Mouse (Mus musculus) liver, adult 2 months (tissue): ENCODE results near the gene Cacng6. TPM values are rescaled to one million over a fixed set of nuclear protein-coding genes. Genes with fewer than 3 reads are reported as not detected.

ENCODE experiments used
- DNase-seq: peaks from one replicate; pipeline ENCODE4 v3.0.0-alpha.2; 2011; ENCODE audit warnings: low read depth, low spot score; ENCODE audit errors: extremely low read depth
- H3K27ac ChIP-seq: fragments of 200-500 bp; replicated peaks from 2 replicates; pipeline ENCODE4 v1.5.1; 2012; ENCODE audit warnings: low read depth, mild to moderate bottlenecking, control low read depth, inconsistent platforms, low read length; ENCODE audit not compliant: insufficient read depth
- H3K27me3 ChIP-seq: fragments of 200-500 bp; 2 replicates; pipeline ENCODE4 v1.6.1; 2012; ENCODE audit warnings: mild to moderate bottlenecking, moderate library complexity, low read length, inconsistent platforms; ENCODE audit not compliant: control insufficient read depth, insufficient read depth
- H3K36me3 ChIP-seq: fragments of 200-500 bp; 2 replicates; pipeline ENCODE4 v1.6.1; 2012; ENCODE audit warnings: low read length, inconsistent platforms; ENCODE audit not compliant: control insufficient read depth, insufficient read depth
- H3K4me1 ChIP-seq: fragments of 200-500 bp; 2 replicates; pipeline ENCODE4 v1.6.1; 2011; ENCODE audit warnings: low read length; ENCODE audit not compliant: control insufficient read depth, insufficient read depth
- H3K4me3 ChIP-seq: fragments of 200-500 bp; 2 replicates; pipeline ENCODE4 v1.5.1; 2011; ENCODE audit warnings: low read depth, mild to moderate bottlenecking, control low read depth, low read length, moderate library complexity; ENCODE audit not compliant: insufficient read depth
- H3K79me2 ChIP-seq: fragments of 200-500 bp; 2 replicates; pipeline ENCODE4 v1.6.1; 2012; ENCODE audit warnings: inconsistent platforms, mild to moderate bottlenecking, low read length, moderate library complexity; ENCODE audit not compliant: control insufficient read depth, insufficient read depth
- H3K9ac ChIP-seq: fragments of 200-500 bp; 2 replicates; pipeline ENCODE4 v1.6.1; 2012; ENCODE audit warnings: low read depth, mild to moderate bottlenecking, control low read depth, inconsistent platforms, low read length
- CTCF ChIP-seq: fragments of 200-500 bp; IDR thresholded peaks from 2 replicates; pipeline ENCODE4 v1.5.1; 2011; ENCODE audit warnings: low read depth, low read length, control low read depth
- POLR2A ChIP-seq: fragments of 200-500 bp; IDR thresholded peaks from 2 replicates; pipeline ENCODE4 v1.6.1; 2011; ENCODE audit warnings: low read length, control low read depth; ENCODE audit not compliant: insufficient read depth; ENCODE audit errors: extremely low read depth
- WGBS: fragments of 180-500 bp; shearing (Covaris S2); methylation state at CpG from one replicate; pipeline ENCODE4 v1.1.7; 2018; 5-methylcytosine and 5-hydroxymethylcytosine counted together
- polyA plus RNA-seq: library from polyadenylated mRNA; depleted of rRNA; stranded (reverse); fragments of >200 nt; gene quantifications from 2 replicates; pipeline ENCODE4 v1.2.3, GENCODE M21; 2012
- total RNA-seq: library from RNA; depleted of rRNA; stranded (reverse); fragments of >200 nt; gene quantifications from 2 replicates; pipeline ENCODE4 v1.2.3, GENCODE M21; 2014

Gene Cacng6
- total and polyA plus RNA-seq, 2 experiments, result 0.18 TPM; not detected in 1

GRCm38 (mm10) chr7:3457111-3457840 lies 33.3 kb downstream of the Cacng6 start:
- no peaks in the 10 kb centered on the region for H3K79me2 ChIP-seq
- 96% methylated on average over 10 of the region's 10 CpGs for WGBS
- H3K4me3 ChIP-seq, result no peak overlapping the region
- TF ChIP-seq POLR2A (no peak), CTCF (no peak)
- no peaks in the 10 kb centered on the region for H3K36me3 ChIP-seq
- H3K4me1 ChIP-seq, result no peaks in the 10 kb centered on the region
- no peak for DNase-seq
- H3K9ac ChIP-seq, result no peak overlapping the region
- no peak overlapping the region for H3K27ac ChIP-seq
- no peaks in the 10 kb centered on the region for H3K27me3 ChIP-seq

- H3K4me1 ChIP-seq, result no peaks in the 10 kb centered on the region
- WGBS, result 81% methylated on average over 9 of the region's 9 CpGs
- no peak for TF ChIP-seq POLR2A
- no peak for TF ChIP-seq CTCF
- H3K4me3 ChIP-seq, result no peak overlapping the region
- no peaks in the 10 kb centered on the region for H3K36me3 ChIP-seq
- no peaks in the 10 kb centered on the region for H3K27me3 ChIP-seq
- H3K79me2 ChIP-seq, result no peaks in the 10 kb centered on the region
- no peak for DNase-seq
- H3K27ac ChIP-seq, result no peak overlapping the region
- no peak overlapping the region for H3K9ac ChIP-seq
Observed at GRCm38 (mm10) chr7:3457841-3458217, 33.8 kb downstream of the Cacng6 start.

- no peak overlapping the region for H3K4me3 ChIP-seq
- H3K79me2 ChIP-seq, result no peaks in the 10 kb centered on the region
- H3K4me1 ChIP-seq, result no peaks in the 10 kb centered on the region
- DNase-seq, result no peak
- WGBS, result 87% methylated on average over 8 of the region's 8 CpGs
- H3K27ac ChIP-seq, result no peak overlapping the region
- H3K36me3 ChIP-seq, result no peaks in the 10 kb centered on the region
- H3K9ac ChIP-seq, result no peak overlapping the region
- no peak for TF ChIP-seq CTCF
- no peak for TF ChIP-seq POLR2A
- no peaks in the 10 kb centered on the region for H3K27me3 ChIP-seq
Observed at GRCm38 (mm10) chr7:3460261-3460660, 36.3 kb downstream of the Cacng6 start.

DNA sequence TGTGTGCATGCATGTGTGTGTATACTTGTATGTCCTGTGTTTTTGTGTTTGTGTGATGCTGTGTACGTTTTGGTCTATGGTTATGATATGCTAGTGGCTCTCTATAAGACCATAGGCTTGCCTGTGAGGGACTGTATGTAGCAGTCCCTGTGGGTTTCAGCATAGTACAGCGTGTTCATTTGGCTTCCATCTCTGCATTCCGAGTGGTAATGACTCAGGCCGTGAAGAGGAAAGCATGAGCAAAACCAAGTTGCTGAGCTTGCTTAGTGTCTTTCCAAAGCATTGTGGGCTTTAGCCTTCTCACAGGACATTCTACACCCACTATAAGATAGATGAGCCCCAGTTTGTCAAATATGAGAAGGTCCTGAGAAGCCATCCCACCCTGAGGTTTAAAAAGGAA lies 39.3 kb downstream of the Cacng6 start:
- WGBS, result 81% methylated on average over 4 of the region's 4 CpGs
- H3K36me3 ChIP-seq, result no peaks in the 10 kb centered on the region

DNA sequence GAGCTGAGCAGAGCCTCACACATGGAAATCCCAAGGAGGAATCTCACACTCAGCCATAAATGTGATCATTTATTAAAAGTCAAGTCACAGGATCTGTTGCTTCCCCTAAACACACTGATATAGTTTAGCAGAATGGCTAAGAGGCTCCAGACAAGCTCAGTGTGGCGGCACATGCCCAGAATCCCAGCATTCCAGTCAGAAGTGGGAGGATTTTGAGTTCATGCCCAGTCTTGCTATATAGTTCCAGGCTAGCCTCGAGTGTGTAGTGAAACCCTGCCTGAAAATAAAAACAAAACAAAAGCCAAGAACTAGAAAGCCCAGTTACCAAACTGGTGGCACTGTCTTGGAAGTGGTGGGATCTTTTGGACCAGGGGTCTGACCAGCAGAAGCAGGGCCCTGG lies 44.6 kb downstream of the Cacng6 start:
- Histone ChIP-seq H3K9ac (no peak overlapping the region), H3K4me1 (no peaks in the 10 kb centered on the region), H3K27ac (no peak overlapping the region), H3K27me3 (no peaks in the 10 kb centered on the region), H3K36me3 (no peaks in the 10 kb centered on the region), H3K4me3 (no peak overlapping the region), H3K79me2 (no peaks in the 10 kb centered on the region)
- 65% methylated on average over 2 of the region's 2 CpGs for WGBS
- TF ChIP-seq POLR2A (no peak), CTCF (no peak)
- no peak for DNase-seq

More for the DNA sequence above, 39.3 kb downstream of the Cacng6 start:
- TF ChIP-seq POLR2A (no peak), CTCF (no peak)
- Histone ChIP-seq H3K27ac (no peak overlapping the region), H3K9ac (no peak overlapping the region), H3K4me3 (no peak overlapping the region), H3K4me1 (no peaks in the 10 kb centered on the region), H3K27me3 (no peaks in the 10 kb centered on the region), H3K79me2 (no peaks in the 10 kb centered on the region)
- DNase-seq, result no peak

- Histone ChIP-seq H3K79me2 (no peaks in the 10 kb centered on the region), H3K36me3 (no peaks in the 10 kb centered on the region), H3K4me1 (no peaks in the 10 kb centered on the region), H3K4me3 (no peak overlapping the region), H3K27me3 (no peaks in the 10 kb centered on the region), H3K27ac (no peak overlapping the region), H3K9ac (no peak overlapping the region)
- TF ChIP-seq POLR2A, result no peak
- no peak for TF ChIP-seq CTCF
- no peak for DNase-seq
- 65% methylated on average over 3 of the region's 3 CpGs for WGBS
Observed at GRCm38 (mm10) chr7:3472774-3473173, 48.8 kb downstream of the Cacng6 start.
